Mouse (Mus musculus): ENCODE measurements around the gene Gm29133. TPM values are rescaled to one million over a fixed set of nuclear protein-coding genes. Genes with fewer than 3 reads are reported as not detected.

The Gm29133 gene
- polyA plus RNA-seq, 1 experiment from 2014 or later: not detected

DNA sequence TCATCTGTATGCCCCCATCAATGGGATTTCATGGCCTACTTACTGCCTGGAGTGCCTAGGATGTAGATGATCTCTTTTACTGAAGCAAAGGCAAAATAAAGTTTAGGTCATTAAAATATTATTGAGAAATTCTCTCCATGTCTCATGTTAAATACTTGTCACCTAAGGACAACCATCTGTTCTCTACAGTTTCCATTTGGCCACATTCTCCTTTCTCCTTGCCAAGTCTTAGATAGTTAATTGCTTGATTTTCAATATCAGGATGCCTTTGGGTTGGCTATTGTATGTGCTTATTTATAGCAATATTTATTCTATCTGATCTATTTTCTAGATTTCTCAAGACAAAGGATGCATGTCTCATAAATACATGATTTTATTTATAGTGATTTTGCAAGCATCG lies 75.9 kb downstream of the Gm29133 start:
- no peaks in the 10 kb centered on the region for H3K36me3 ChIP-seq
- ATAC-seq (replicated peaks; ENCODE audit: insufficient number of reproducible peaks, insufficient read depth, low FRiP score, low read depth): no peak
- H3K4me2 ChIP-seq: no peak overlapping the region
- H3K27me3 ChIP-seq: no peaks in the 10 kb centered on the region
- no peak overlapping the region for H3K27ac ChIP-seq
- WGBS: 80% methylated on average over 1 of the region's 1 CpGs
- H3K4me3 ChIP-seq: no peak overlapping the region
- H3K9me3 ChIP-seq (replicated peaks): no peaks in the 10 kb centered on the region
- no peak overlapping the region for H3K9ac ChIP-seq
- no peaks in the 10 kb centered on the region for H3K4me1 ChIP-seq (replicated peaks)

- no peak overlapping the region for H3K9ac ChIP-seq
- no peak overlapping the region for H3K4me2 ChIP-seq
- no peaks in the 10 kb centered on the region for H3K27me3 ChIP-seq
- no peak overlapping the region for H3K27ac ChIP-seq
- no peaks in the 10 kb centered on the region for H3K36me3 ChIP-seq
- H3K4me3 ChIP-seq: no peak overlapping the region
- H3K4me1 ChIP-seq (replicated peaks): no peaks in the 10 kb centered on the region
- WGBS: 54% methylated on average over 1 of the region's 1 CpGs
- no peaks in the 10 kb centered on the region for H3K9me3 ChIP-seq (replicated peaks)
- ATAC-seq (replicated peaks; ENCODE audit: insufficient number of reproducible peaks, insufficient read depth, low FRiP score, low read depth): no peak
Measured at GRCm38 (mm10) chr3:75824458-75824857, 76.5 kb downstream of the Gm29133 start.

DNA sequence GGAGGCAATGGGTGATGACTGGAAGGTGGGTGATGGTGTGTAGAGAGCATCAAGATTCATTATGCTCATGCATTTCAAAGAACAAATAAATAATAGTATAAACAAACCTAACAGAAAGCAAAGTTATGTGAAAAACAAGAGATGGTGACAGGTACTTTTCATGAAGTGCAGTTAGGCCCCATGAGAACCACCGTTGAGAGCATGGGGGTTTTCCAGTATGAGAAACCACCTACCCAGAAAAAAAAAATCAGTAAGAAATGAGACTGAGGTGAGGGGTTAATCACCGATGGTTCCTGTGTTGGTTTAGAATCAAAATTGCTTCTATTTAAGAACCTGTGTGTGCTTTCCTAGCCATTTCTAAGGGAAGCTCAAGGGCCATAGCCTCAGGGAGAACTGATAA lies 86.8 kb downstream of the Gm29133 start:
- no peak overlapping the region for H3K4me3 ChIP-seq
- H3K4me1 ChIP-seq (replicated peaks): no peaks in the 10 kb centered on the region
- no peak for ATAC-seq (replicated peaks; ENCODE audit: insufficient number of reproducible peaks, insufficient read depth, low FRiP score, low read depth)
- WGBS: 70% methylated on average over 2 of the region's 2 CpGs
- no peaks in the 10 kb centered on the region for H3K36me3 ChIP-seq
- no peak overlapping the region for H3K27ac ChIP-seq
- H3K27me3 ChIP-seq: no peaks in the 10 kb centered on the region
- no peak overlapping the region for H3K9ac ChIP-seq
- H3K9me3 ChIP-seq (replicated peaks): no peaks in the 10 kb centered on the region
- no peak overlapping the region for H3K4me2 ChIP-seq

GRCm38 (mm10) chr3:75835286-75835967 lies 87.4 kb downstream of the Gm29133 start:
- Histone ChIP-seq H3K27me3 (no peaks in the 10 kb centered on the region), H3K36me3 (no peaks in the 10 kb centered on the region), H3K4me2 (no peak overlapping the region), H3K9ac (no peak overlapping the region), H3K27ac (no peak overlapping the region), H3K4me1 (replicated peaks) (no peaks in the 10 kb centered on the region), H3K9me3 (replicated peaks) (no peaks in the 10 kb centered on the region), H3K4me3 (no peak overlapping the region)
- ATAC-seq (replicated peaks; ENCODE audit: insufficient number of reproducible peaks, insufficient read depth, low FRiP score, low read depth): no peak; the same call in 1 of the 2 replicates
- 51% methylated on average over 5 of the region's 5 CpGs for WGBS

Other genes with a start within 250 kb of the Gm29133 start
- 47.4 and 50.1 TPM in 2 replicates for gene Pdcd10, start 191.3 kb upstream of the Gm29133 start, polyA plus RNA-seq (2015; fragmentation: Nextera tagmentation; extraction: Ambion mirVana)
- gene Serpini1, start 190.7 kb upstream of the Gm29133 start, polyA plus RNA-seq (2015; fragmentation: Nextera tagmentation; extraction: Ambion mirVana): 2.9 and 4.0 TPM in 2 replicates
- gene Golim4, start 208.8 kb downstream of the Gm29133 start, polyA plus RNA-seq (2015; fragmentation: Nextera tagmentation; extraction: Ambion mirVana): 40.1 and 43.8 TPM in 2 replicates